Mouse (Mus musculus): ENCODE results near the gene Retreg3.

GRCm38 (mm10) chr11:101062165-101062884, 57.4 kb downstream of the Retreg3 start:
- TF ChIP-seq CTCF (IDR thresholded peaks at IDR 0.05; ENCODE audit: low read depth, low read length) = no peak
- no peak for TF ChIP-seq POLR2A (IDR thresholded peaks at IDR 0.05; ENCODE audit: extremely low read depth, insufficient read depth, low read length)
